ENCODE assay signal across 10 mouse cellular contexts in the genomic region with DNA sequence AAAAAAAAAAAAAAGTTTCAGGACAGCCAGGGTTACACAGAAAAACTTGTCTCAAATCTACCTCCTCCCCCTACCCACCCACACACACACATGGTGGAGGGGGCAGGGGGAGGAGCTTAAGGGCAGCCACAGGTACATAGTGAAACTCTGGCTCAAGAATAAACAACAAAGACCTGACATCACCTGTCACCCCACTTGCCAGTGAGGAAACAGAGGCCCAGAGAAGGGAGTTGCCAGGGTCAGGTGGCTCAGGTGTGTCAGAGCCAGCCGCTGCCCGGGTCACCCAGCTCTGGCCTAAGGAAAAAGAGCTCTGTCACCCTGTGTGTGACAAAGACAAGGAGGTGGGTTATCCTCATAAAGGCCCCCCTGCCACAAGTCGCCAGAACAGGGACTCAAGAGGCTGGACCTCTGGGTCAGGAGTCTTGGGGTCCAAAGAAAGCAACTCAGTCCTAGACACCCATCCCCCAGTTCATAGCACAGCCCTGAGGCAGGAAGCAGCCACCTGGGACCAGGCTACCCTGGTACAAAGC. TPM values are rescaled to one million over a fixed set of nuclear protein-coding genes. Genes with fewer than 3 reads are reported as not detected.
DNase-seq lines count a peak whose midpoint lies in the region; ATAC-seq and TF ChIP-seq lines count a peak whose summit lies in the region.
"Had no signal": no experiment of that assay in that cellular context is flagged by ENCODE, and none has a peak within 500 bp of the region (broad histone marks: within the 10 kb centered on the region; RNA-seq: fewer than 3 reads in every experiment).

No protein-coding gene starts in this region.

- DNase-seq in heart, adult 11 months: peak; percentile 92
- DNase-seq in heart, postnatal 10 days: no peak
- no peak for DNase-seq in midbrain, embryonic 14.5 days
- peak; percentile 75 for DNase-seq in thymus, postnatal 14 days
- DNase-seq in layer of hippocampus, adult 11-12 months (ENCODE audit: low spot score): no peak
- no peak for DNase-seq in adrenal gland, adult 8-10 months
- DNase-seq: cerebellum, adult 11-12 months had no signal

- intact Hi-C loops in heart, postnatal 10 days (cut with DNase I): no loop called here

- H3K27me3 ChIP-seq in midbrain, embryonic 13.5 days: 0 out of 2 replicates have a peak, but pooled peaks cover 5% of the 10 kb centered on the region
- no peaks in the 10 kb centered on the region for H3K27me3 ChIP-seq in midbrain, embryonic 14.5 days (ENCODE audit: control insufficient read depth, insufficient read depth, low read length)
- no peaks in the 10 kb centered on the region for H3K27me3 ChIP-seq in intestine, postnatal 0 days (replicated peaks; ENCODE audit: control insufficient read depth, insufficient read depth, low read length)

- no peak overlapping the region for H3K9ac ChIP-seq in midbrain, embryonic 13.5 days (replicated peaks)
- H3K9ac ChIP-seq in midbrain, embryonic 14.5 days (replicated peaks; ENCODE audit: low read length): no peak overlapping the region
- H3K9ac ChIP-seq in intestine, postnatal 0 days (ENCODE audit: low read depth, low read length): peak overlapping the region; percentile 17; the same call in 1 of the 2 replicates
- H3K9ac ChIP-seq: midbrain, embryonic 12.5 days had no signal

- TF ChIP-seq CTCF in intestine, postnatal 0 days (IDR thresholded peaks at IDR 0.05; ENCODE audit: low read depth): no peak

- no peaks in the 10 kb centered on the region for H3K9me3 ChIP-seq in midbrain, embryonic 13.5 days
- no peaks in the 10 kb centered on the region for H3K9me3 ChIP-seq in midbrain, embryonic 14.5 days (ENCODE audit: control insufficient read depth, low read length)
- H3K9me3 ChIP-seq in intestine, postnatal 0 days (ENCODE audit: control insufficient read depth): no peaks in the 10 kb centered on the region
- H3K9me3 ChIP-seq: midbrain, embryonic 12.5 days had no signal

- ATAC-seq in midbrain, embryonic 13.5 days: peak; percentile 2; the same call in 1 of the 2 replicates
- ATAC-seq in midbrain, embryonic 14.5 days (ENCODE audit: low FRiP score, low TSS enrichment): no peak
- ATAC-seq in intestine, postnatal 0 days: peak; percentile 34

- no peak overlapping the region for H3K4me3 ChIP-seq in midbrain, embryonic 13.5 days (replicated peaks)
- no peak overlapping the region for H3K4me3 ChIP-seq in midbrain, embryonic 14.5 days (replicated peaks; ENCODE audit: low read depth, low read length)
- no peak overlapping the region for H3K4me3 ChIP-seq in intestine, postnatal 0 days (ENCODE audit: low read depth, low read length)
- H3K4me3 ChIP-seq: midbrain, embryonic 12.5 days had no signal

- WGBS in midbrain, embryonic 13.5 days: 50% methylated on average over 3 of the region's 3 CpGs
- 57% methylated on average over 3 of the region's 3 CpGs for WGBS in midbrain, embryonic 14.5 days
- 24% methylated on average over 3 of the region's 3 CpGs for WGBS in intestine, postnatal 0 days

- H3K4me2 ChIP-seq in midbrain, embryonic 13.5 days (replicated peaks): no peak overlapping the region
- no peak overlapping the region for H3K4me2 ChIP-seq in midbrain, embryonic 14.5 days (ENCODE audit: low read length)
- H3K4me2 ChIP-seq in intestine, postnatal 0 days (replicated peaks; ENCODE audit: low read depth): no peak overlapping the region
- H3K4me2 ChIP-seq: midbrain, embryonic 12.5 days had no signal

- H3K36me3 ChIP-seq in midbrain, embryonic 13.5 days: no peaks in the 10 kb centered on the region
- no peaks in the 10 kb centered on the region for H3K36me3 ChIP-seq in midbrain, embryonic 14.5 days (ENCODE audit: control insufficient read depth, insufficient read depth, low read length)
- H3K36me3 ChIP-seq in intestine, postnatal 0 days (ENCODE audit: control insufficient read depth, insufficient read depth): no peaks in the 10 kb centered on the region
- H3K36me3 ChIP-seq: midbrain, embryonic 12.5 days had no signal

- H3K4me1 ChIP-seq in midbrain, embryonic 13.5 days (replicated peaks): peaks cover 49% of the 10 kb centered on the region
- peaks cover 28% of the 10 kb centered on the region for H3K4me1 ChIP-seq in midbrain, embryonic 14.5 days (ENCODE audit: control insufficient read depth, insufficient read depth, low read length)
- peaks cover 12% of the 10 kb centered on the region; the same call in 1 of the 2 replicates for H3K4me1 ChIP-seq in intestine, postnatal 0 days (replicated peaks; ENCODE audit: control insufficient read depth, insufficient read depth, low read length)

- no peak overlapping the region for H3K27ac ChIP-seq in midbrain, embryonic 13.5 days
- H3K27ac ChIP-seq in midbrain, embryonic 14.5 days (replicated peaks; ENCODE audit: low read depth, low read length): no peak overlapping the region
- H3K27ac ChIP-seq in intestine, postnatal 0 days (ENCODE audit: low read depth, low read length): peak overlapping the region; percentile 62

RNA-seq across cellular contexts. Expression of a gene that starts 27.8 kb away (rescaled TPM):
- 10 to 100 TPM; 35.2 to 41.9 TPM for total RNA-seq in heart, postnatal 10 days (2021)
- polyA plus RNA-seq in midbrain, embryonic 13.5 days (2015; fragmentation: Nextera tagmentation; extraction: Ambion mirVana): 18.3 and 18.6 TPM in 2 replicates
- 15.9 and 20.5 TPM in 2 replicates for polyA plus RNA-seq in midbrain, embryonic 14.5 days (2014; fragmentation: Nextera tagmentation; extraction: Ambion mirVana)
- 25.6 and 27.4 TPM in 2 replicates for polyA plus RNA-seq in intestine, postnatal 0 days (2015; fragmentation: Nextera tagmentation; extraction: Ambion mirVana)
- total RNA-seq in adrenal gland, adult 8-10 months (2022): 10 to 100 TPM; 59.3 to 67.0 (median 62.9) TPM

RNA-seq across cellular contexts. Expression of a gene that starts 44.5 kb away (rescaled TPM):
- total RNA-seq in heart, postnatal 10 days (2021): 100 to 1,000 TPM in 1 of 2 experiments, 10 to 100 TPM in 1; 65.8 to 116 TPM
- polyA plus RNA-seq in midbrain, embryonic 13.5 days (2015; fragmentation: Nextera tagmentation; extraction: Ambion mirVana): 48.5 and 58.7 TPM in 2 replicates
- polyA plus RNA-seq in midbrain, embryonic 14.5 days (2014; fragmentation: Nextera tagmentation; extraction: Ambion mirVana): 6.2 and 7.3 TPM in 2 replicates
- 11.5 and 17.8 TPM in 2 replicates for polyA plus RNA-seq in intestine, postnatal 0 days (2015; fragmentation: Nextera tagmentation; extraction: Ambion mirVana)
- total RNA-seq in adrenal gland, adult 8-10 months (2022): 10 to 100 TPM; 27.9 to 91.5 (median 34.7) TPM

Comparison
In these comparisons a context has a peak if more than half of its experiments do, and no peak if none do; other contexts are left out.
1. DNase-seq: peak in heart, adult 11 months (single experiment) and thymus, postnatal 14 days (single experiment); none in heart, postnatal 10 days (0 of 2), midbrain, embryonic 14.5 days (single experiment), layer of hippocampus, adult 11-12 months (single experiment) and adrenal gland, adult 8-10 months (single experiment).